Mouse (Mus musculus): ENCODE data around the gene Scnn1b. TPM values are rescaled to one million over a fixed set of nuclear protein-coding genes. Genes with fewer than 3 reads are reported as not detected.

Scnn1b gene
- not detected for polyA plus RNA-seq (2017; shearing (Covaris generic))

DNA sequence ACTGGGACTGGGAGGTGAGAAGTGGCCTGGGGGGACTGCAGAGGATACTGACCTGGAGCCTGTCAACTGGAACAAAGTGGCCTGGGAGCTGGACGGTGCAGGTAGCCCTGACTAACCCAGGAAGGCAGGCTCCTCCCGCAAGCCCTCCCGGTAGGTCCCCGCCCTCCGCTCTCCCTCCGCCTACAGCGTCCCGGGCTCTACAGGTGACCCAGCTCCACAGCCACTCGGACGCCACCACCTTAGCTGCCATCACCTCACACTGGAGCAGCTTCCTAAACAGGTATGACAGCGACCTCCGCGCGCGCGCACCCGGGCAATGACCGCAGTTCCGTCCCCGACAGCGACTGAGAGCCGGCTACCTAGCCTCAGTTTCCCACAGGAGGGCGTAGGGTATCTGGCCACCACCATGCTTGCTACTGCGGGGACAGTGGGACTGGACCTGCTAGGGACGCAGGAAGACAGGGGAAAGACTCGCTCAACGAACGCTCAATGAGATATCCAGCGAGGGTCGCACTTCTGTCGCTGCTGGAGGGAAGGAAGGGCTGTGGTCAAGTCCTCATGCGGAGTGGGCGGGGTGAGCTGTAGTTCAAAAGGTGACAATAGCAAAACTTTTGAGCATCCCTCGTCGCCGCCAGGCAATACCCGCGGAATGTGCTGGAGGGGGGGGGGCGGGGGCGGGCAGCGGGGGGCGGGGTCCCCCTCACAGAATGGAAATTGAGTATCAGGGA, at the start of gene Scnn1b:
Scnn1b (plus strand) TSS at position 181 of the 728 bp plus-strand sequence.
- ATAC-seq, result no peak

DNA sequence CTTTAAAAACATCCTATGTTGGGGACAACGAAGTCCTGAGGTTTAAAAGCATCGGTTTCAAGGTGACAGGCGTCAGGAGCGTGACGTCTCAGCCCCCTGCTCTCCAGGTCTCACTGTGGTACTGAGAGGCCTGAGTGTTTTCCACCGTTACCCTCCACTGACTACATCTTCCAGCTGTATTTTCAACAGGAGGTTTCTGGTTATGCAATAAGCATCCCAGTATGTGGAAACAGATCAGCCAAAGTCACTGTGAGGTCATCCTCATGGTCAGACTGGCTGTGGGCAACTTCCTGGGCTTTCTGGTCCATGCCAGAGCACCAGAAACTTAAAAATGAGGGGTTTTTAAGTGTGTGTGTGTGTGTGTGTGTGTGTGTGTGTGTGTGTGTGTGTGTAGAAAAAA, 43.2 kb upstream of the Scnn1b start:
- ATAC-seq, result no peak

DNA sequence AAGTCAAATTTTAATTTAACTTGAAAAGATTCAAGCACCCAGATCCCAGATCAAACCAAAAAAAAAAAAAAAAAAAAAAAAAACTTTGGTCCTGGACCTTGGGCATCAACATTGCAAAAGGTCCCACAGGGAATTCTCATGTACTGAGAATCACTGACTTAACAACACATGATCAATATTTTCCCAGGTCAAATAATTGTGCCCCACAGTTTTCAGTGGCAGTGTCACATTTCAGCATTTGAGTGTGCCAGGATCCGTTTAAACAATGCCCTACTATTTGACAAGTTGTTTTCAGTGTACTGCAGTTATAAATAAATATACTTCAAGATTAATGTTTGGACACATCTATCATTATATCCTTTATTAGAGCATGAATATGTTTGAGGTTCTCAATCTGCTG, 36.4 kb upstream of the Scnn1b start:
- ATAC-seq, result no peak

DNA sequence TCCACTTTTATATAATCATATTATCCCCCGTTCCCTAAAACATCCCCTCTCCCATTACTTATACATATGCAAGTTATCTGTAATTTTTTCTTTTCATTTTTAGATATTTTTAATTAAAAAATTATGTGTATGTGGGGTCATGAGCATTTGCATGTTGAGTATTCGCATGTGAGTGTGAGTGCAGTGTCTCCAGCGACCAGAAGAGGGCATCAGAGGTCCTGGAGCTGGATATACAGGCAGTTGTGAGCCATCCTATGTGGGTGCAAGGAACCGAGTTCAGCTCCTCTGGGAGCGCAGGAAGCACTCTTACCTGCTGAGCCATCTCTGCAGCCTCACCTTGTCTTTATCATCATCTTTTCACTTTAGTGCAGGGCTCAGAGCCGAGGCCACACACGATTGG, 29.4 kb upstream of the Scnn1b start:
- no peak for ATAC-seq

DNA sequence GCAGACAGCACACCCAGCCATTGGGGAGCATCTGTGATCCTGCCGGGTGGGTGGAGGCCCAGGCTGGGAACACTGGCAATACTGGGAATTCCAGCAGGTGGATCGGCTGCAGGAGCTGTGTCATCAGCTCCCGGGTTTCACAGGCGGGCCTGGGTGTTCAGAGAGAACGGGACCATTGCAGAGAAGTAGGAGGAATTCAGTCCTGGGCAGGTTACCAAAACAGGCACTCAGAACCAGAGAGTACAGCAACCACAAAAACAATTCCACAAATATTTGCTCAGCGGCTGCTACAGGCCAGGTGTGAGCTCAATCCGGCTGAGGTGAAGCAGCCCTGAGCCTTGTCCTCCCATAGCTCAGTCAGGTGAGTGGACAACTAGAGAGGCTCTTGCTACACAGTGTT, 28.0 kb upstream of the Scnn1b start:
- ATAC-seq, result no peak

DNA sequence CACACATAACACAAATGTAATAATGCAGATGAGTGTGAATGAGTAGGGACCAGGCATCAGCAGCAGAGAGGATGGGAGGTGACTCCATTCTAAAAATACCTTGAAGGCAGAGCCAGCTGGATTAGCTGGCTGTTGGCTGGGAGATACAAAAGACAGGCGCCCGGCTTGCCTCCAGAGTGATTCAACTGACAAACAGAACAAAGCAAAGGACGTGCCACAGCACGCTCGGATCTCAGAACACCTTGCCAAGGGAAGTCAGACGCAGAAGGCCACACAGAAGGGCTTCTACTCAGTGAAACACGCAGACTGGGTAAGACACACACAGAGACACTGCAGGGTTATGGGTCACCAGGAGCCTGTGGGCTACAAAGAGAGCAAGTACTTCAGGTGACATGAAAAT, 24.0 kb upstream of the Scnn1b start:
- ATAC-seq, result no peak

DNA sequence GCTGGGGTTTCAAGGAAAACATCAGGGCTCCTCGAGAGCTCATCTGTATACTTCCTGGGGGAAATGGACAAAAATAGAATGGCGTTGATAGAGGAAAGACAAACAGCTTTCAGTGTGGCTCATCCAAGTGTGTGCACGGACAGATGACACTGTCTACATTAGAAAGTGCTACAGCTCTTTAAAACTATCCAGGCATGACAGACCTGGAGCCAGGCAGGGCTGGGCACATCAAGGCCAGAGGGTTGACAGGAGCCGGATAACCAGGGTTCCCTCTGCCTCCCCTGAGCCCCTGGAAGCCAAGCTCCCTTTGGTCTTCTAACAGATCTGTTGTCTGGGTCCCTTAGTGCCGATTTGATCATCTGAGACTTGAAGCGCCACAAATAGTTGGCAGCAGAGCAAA, 22.6 kb upstream of the Scnn1b start:
- no peak for ATAC-seq

DNA sequence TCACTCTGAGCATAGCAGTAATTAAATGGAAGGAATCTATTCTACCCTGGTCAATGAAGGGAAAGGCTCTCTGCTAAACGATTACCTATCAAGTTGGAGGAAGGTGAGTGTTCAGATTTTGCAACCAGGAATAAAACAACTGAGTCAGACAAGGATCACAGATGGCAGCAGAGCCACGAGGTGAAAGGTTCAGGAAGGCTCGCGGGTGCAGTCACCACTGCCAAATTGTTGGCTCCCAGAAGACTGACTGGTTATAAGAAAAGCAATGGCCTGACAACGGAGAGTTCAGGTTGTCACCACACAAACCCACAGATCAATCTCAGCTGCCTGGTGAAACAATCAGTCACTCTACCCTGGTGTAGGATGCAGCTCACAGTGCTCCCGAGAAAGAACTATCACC, 18.9 kb upstream of the Scnn1b start:
- no peak for ATAC-seq

DNA sequence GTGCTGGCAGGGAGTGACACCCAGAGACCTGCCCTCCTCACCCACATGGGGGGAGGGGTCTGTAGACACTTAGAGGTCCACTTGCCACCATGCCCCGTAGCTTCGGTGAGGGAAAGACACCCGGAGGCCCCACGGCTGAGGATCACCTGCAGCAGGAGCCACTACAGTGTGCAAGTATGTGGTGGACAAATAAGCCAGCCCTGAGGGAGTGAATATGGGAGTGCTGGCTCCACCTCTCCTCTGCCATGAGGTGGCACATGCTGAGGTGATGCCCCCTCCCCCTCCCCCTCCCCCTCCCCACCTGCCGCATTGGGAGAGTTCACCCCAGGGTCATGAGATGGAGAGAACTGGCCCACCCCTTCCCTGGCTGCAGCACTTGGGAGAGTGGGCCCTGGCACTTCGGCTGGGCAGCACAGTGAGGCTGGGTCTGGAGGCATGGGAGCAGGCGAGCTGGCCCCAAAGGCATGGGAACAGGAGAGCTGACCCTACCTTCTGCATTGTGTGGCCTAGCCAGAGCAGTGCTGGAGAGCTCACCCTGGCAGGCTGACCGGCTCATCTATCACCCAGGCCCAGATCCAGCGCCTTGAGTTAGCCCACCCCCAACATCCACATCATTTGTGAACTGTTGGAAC, 16.2 kb upstream of the Scnn1b start:
- ATAC-seq, result no peak

DNA sequence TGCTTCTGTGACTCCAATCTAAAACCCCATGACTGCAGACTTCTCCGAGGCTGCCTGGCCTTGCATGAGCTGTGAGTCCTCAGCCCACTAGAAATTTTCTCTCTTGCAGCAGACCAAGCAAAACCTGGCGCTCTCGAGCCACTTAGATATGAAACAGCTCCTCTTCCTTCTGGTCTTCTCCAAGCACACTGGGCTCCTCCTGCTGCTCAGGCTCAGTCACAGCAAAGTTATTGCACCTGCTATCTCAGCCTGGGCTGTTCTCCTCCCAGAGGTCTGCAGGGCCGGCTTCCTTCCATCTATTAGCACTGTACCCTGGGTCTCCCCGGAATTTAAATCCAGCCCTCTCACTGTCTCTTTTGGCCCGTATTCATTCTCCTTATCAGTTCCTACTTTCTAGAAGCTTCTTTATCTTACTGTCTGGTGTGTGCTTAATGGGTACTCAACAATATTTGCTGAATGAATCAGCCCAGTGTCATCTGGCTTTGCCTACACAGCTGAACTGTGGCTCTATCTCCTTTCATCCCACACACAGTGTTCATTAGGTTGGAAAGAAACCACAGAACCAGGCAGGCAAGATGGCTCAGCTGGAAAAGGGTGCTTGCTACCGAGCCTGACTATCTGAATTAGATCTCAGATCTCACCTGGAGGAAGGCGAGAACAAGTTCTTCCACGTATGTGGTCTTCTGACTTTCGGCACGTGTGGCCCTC, 7.5 kb upstream of the Scnn1b start:
- ATAC-seq, result no peak

DNA sequence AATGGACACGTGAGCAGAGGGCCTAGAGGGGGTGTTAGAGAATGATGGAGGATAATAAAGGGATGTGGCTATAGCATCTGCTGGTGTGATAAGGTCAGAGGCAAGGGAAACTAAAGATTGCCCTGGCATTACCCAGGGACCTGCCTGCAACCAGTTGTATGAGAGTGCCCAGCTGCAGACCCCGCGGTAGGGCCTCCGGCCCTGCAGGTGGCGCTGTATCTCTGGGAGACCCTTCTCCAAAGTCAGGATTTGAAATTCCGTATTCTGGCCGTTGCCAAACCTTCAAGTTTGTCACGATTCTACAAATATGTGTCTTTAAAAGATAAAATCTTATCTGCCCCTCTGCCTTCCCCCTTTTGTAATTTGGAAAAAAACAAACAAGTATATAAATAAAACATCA, 5.9 kb upstream of the Scnn1b start:
- no peak for ATAC-seq

DNA sequence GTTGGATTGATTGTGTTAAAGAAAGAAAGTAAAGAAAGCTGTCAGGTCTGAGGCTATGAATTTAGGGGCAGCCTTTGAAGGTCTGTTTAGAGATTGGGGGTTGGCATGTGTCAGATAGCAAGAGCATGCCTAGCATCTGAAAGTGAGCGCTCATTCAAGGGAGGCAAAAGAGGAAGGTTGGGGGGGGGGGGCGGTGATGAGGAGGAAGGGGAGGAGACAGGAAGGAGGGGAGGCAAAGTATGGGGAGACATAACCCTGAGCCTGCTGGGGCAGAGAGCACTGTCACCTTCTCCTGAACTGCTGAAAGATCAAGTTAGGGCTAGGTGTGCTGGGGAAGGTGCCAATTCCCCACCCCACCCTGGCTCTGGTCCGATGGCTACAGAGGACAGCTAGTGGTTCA, 6.8 kb downstream of the Scnn1b start:
- no peak for ATAC-seq

DNA sequence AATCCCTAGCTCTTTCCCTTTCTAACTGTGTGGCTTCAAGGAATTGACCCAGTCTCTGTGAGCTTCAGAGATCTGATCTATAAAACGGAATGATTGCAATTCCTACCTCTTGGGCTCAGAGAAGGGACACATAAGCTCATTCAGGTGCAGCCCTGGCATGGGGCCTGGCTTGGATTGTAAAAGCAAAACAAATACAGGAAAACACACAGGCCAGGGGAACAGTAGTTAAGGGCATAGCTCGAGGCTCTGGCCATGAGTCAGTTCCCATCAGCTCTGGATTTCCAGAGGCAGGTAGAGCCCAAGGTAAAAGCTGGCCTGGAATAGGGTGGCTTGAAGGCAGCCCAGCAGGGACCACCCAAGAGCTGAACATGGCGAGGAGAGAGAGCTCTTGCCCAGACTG, 9.2 kb downstream of the Scnn1b start:
- ATAC-seq, result no peak

DNA sequence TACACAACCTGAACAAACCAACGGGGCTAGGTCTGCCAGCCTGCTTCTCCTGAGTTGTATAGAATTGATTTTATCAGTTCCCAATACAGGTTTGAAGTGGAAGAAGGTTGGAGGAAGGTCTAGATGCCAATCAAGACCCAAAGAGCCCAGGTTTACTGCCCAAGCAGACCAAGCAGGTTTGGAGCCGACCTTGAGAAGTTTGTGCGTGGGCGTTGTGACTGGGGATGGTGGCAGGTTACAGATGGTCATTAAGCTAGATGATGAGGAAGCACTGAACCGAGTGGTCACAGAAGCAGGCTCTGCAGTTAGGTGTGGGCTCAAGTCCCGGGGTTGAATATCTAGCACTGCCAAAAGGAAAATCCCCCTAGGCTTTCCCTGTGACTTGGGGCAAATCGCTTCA, 9.9 kb downstream of the Scnn1b start:
- ATAC-seq, result no peak

DNA sequence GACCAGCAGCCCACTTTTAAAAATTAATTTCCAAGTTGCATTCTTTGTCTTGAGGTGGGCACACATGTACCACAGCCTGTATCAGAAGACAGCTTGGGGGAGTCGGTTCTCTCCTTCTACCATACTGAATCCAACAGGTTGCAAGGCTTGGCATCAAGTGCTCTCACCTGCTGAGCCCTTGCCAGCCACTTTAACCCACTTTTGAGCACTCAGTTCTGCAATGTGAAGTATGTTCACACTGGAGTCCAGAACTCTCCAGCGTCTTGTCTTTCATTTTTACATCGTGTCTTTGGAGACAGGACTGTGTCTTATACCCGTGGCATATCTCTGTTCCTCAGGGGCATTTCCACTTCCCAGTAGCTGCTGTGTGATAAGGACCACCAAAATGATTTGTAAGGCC, 15.4 kb downstream of the Scnn1b start:
- ATAC-seq, result no peak

DNA sequence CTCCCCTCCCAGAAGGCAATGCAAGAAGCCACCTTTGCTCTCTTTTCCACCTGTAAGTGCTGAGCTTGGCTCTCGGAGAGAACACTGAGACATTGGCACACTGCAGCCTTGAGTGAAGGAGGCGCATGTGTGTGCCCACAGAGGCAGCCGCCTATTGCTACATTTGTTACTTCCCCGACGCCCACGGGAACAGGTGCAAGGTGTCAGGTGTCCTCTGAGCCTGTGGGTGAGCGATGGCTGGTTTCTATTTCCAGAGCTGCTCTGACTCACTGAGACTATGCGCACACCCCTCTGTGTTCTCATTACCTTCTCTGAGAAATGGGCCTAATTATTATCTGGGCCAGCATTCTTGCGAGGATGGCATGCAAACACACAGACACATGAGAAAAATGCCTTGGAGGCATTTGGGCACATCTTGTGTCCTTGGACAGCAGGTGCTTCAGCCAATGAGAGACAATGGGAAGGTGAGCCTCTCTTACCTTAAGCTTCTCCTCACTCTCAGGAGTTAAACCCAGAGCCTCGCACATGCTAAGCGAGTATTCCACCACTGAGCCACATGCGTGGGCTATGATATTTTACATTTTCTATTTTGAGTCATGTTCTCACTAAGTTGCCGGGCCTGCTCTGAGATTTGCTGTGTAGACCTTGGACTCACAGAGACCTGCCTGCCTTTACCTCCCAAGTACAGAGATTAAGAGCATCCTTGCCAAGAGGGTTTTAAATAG, 26.0 kb downstream of the Scnn1b start:
- ATAC-seq, result no peak

DNA sequence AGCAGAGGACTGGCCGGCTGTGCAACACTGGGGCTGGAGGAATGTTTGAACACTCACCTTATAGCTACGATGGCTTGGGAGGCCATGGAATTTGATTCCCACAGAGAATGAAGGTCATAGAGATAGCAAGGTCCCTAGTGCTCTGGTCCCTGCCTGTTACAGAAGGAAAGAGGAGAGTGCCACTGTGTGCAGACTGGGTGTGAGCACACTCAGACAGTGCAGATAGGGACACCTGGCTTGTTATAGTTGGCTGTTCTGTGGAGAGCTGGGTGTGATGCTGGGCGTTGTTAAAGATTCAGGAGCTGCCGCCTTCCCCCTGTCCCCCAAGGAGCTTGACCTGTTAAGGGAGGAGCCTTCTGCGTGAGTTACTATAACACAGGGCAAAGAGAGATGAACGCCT, 31.9 kb downstream of the Scnn1b start:
- no peak for ATAC-seq

DNA sequence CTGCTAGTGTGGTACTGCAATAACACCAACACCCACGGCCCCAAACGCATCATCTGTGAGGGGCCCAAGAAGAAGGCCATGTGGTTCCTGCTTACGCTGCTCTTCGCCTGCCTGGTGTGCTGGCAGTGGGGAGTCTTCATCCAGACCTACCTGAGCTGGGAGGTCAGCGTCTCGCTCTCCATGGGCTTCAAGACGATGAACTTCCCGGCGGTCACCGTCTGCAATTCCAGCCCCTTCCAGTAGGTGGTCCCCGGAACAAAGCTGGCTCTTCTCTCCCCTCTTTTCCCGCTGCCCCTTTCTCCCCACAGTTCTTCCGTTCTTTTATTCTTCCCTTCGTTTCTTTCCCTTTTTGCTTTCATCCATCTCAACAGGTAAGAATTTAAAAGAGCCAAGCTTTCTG, 34.5 kb downstream of the Scnn1b start:
- no peak for ATAC-seq

DNA sequence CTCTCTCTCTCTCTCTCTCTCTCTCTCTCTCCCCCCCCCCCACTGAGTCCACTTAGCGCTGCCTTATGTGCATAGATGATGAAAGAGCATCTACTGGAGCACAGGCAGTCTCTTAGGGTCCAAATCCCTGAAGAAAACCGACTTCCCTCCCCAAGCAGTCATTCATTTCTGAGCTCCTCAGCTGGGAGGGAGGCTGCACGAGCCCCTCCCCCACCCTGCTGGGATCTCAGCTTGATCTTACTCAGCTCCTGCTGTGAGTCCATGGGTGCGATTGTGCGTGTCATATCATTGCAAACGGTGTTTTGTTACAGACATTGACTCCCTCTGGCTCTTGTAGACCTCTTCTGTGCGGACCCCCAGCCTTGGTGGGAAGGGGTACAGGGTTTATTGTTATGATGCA, 35.1 kb downstream of the Scnn1b start:
- ATAC-seq, result no peak

DNA sequence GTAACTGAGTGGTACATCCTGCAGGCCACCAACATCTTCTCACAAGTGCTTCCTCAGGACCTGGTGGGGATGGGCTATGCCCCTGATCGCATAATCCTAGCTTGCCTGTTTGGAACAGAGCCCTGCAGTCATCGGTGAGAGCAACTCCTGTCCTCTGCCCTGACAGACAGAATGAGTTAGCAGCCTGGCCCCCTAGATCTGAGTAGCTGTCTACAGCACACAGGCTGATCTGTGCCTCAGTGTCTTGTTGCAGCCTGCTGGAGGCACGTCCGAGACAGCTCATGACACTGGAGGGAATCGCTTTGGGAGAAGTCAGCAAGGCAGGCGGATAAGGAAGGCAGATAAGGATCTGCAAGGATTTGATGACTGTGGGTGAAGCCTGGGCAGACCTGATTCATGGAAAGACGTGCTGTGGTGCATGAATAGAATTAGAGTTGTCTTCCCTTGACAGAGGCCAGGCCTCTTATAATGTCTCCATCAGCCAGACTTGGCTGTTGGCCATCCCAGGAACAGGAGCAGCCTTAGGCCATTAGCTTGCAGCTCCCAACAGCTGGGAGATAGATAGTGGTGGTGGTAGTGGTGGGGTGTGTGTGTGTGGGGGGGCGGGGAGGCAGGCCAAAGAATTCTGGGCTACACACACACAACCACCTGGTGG, 38.0 kb downstream of the Scnn1b start:
- no peak for ATAC-seq

DNA sequence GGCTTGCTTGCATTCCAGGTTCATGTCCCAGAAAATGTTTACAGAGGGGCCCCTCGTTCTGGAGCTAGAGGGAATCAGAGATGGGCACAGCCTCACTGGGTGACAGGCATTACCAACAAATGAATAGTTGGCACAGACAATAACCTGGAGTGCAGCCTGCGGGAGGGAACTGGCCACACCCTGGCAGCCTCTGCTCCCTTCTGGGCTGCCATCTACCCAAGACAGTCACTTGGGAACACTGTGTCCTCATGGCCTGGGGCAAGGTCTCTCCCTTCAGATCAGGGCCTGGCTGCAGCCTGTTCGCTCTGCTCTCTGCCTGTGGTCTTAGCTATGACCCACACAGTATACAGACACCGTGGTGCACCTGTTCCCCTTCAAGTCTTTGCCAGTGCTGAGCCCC, 42.0 kb downstream of the Scnn1b start:
- no peak for ATAC-seq

DNA sequence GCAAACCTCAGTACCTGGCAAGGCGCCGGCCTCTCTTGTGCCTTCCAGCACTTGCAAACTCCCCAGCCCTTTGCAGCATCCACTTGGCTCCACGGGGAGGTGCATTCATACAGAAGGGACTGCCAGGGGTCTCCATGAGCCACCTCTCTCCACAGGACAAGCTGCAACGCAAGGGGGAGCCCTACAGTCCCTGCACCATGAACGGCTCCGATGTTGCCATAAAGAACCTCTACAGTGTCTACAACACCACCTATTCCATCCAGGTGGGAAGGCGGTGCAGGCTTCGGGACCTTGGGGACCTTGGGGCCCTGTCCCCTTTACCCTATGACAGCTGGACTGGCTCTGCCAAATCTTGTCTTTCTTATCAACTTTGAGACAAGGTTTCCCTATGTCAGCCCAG, 47.4 kb downstream of the Scnn1b start:
- ATAC-seq, result no peak

DNA sequence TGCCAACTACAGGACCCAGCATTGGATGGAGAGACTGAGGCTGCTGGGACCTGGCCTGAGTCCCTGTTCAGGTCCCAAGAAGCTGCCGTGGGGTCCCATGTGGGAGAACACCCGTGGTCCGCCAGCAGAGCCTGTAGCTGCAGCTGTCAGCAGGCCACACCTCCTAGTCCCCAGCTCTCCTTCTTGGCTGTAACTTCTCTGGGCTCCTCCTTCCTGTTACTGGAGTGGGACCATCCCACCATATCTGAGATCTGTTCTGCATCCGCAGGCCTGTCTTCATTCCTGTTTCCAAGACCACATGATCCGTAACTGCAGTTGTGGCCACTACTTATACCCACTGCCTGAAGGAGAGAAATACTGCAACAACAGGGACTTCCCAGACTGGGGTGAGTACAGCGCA, 49.1 kb downstream of the Scnn1b start:
- ATAC-seq, result no peak
